Mouse (Mus musculus) forebrain, embryonic 11.5 days (tissue): Measurements from ENCODE around the gene Gm14393. TPM values are rescaled to one million over a fixed set of nuclear protein-coding genes. Genes with fewer than 3 reads are reported as not detected.
"Not testable (repeated sequence)": the region's sequence is repeated elsewhere in the genome, so short reads cannot be mapped to it uniquely, and the experiment has no call there.

Experiments
- ATAC-seq: fragments of 200-750 bp; cut with Nextera tagmentation; replicated peaks from 2 replicates; pipeline ENCODE4 v1.8.0; 2017; ENCODE audit warnings: moderate TSS enrichment; ENCODE audit not compliant: low FRiP score
- DNase-seq: peaks from one replicate; pipeline ENCODE4 v3.0.0-alpha.2; 2017; ENCODE audit warnings: low spot score
- H3K27ac ChIP-seq: fragments of 300-500 bp; sonication (generic); 2 replicates; pipeline ENCODE4 v1.5.1; 2014; ENCODE audit warnings: low read depth, low read length
- H3K27me3 ChIP-seq: fragments of 300-500 bp; sonication (generic); 2 replicates; pipeline ENCODE4 v1.6.1; 2014; ENCODE audit warnings: mild to moderate bottlenecking, low read length, mixed read lengths; ENCODE audit not compliant: control insufficient read depth, insufficient read depth
- H3K36me3 ChIP-seq: fragments of 300-500 bp; sonication (generic); 2 replicates; pipeline ENCODE4 v1.6.1; 2014; ENCODE audit warnings: mild to moderate bottlenecking, low read length, moderate library complexity, mixed read lengths; ENCODE audit not compliant: control insufficient read depth, insufficient read depth
- H3K4me1 ChIP-seq: fragments of 300-500 bp; sonication (generic); replicated peaks from 2 replicates; pipeline ENCODE4 v1.6.1; 2014; ENCODE audit warnings: low read length, mixed read lengths; ENCODE audit not compliant: control insufficient read depth, insufficient read depth
- H3K4me2 ChIP-seq: fragments of 300-500 bp; sonication (generic); 2 replicates; pipeline ENCODE4 v1.6.1; 2014; ENCODE audit warnings: low read depth, mild to moderate bottlenecking, low read length, moderate library complexity, mixed read lengths; ENCODE audit not compliant: severe bottlenecking
- H3K4me3 ChIP-seq: fragments of 300-500 bp; sonication (generic); 2 replicates; pipeline ENCODE4 v1.5.1; 2014; ENCODE audit warnings: low read depth, low read length
- H3K9ac ChIP-seq: fragments of 300-500 bp; sonication (generic); 2 replicates; pipeline ENCODE4 v1.6.1; 2014; ENCODE audit warnings: low read length
- H3K9me3 ChIP-seq: fragments of 300-500 bp; sonication (generic); 2 replicates; pipeline ENCODE4 v1.6.1; 2016; ENCODE audit warnings: low read length, mixed read lengths; ENCODE audit not compliant: control insufficient read depth
- WGBS: fragments of 180-500 bp; shearing (Covaris S2); extraction: QIAGEN DNeasy Blood & Tissue Kit; methylation state at CpG from one replicate; pipeline ENCODE4 v1.1.7; 2014; 5-methylcytosine and 5-hydroxymethylcytosine counted together
- polyA plus RNA-seq: library from polyadenylated mRNA; unstranded; fragments of >200 nt; fragmentation: Nextera tagmentation; extraction: Ambion mirVana; gene quantifications from 2 replicates; pipeline ENCODE4 v1.2.1, GENCODE M21; 2014

The Gm14393 gene
- 1.0 TPM in 2 replicates for polyA plus RNA-seq

DNA sequence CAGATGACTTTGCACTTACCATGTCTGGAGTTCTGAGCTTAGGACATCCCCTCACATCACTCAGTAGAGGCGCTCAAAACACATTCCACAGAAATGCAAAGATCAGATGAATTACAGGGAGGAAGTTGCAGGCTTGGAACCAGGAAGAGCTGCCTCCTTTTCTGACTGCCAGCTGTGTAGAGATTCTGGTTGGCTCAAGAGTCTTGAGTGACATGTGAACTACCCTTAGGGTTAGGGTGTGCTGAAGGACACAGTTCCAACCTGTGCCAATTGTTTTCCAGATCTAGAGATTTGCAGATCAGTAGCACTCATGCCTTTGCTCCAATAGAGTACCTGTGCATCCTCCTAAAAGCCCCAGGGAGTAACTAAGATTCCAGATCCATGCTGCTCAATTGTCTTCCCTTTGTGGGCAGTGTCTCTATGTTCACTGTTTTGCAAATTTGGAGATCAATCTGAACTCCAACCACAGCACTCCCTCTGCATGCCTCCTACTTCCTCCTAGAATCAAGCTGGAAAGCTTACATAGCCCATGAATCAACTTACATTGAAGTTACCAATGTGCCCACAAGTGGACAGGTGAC is at the start of gene Gm14393:
Gene Gm14393 (minus strand): TSS at position 101 of the 581 bp plus-strand sequence.
- not testable (repeated sequence) for H3K4me1 ChIP-seq, H3K27me3 ChIP-seq, DNase-seq, ATAC-seq, H3K9ac ChIP-seq, H3K4me3 ChIP-seq, H3K27ac ChIP-seq, H3K9me3 ChIP-seq, H3K4me2 ChIP-seq, H3K36me3 ChIP-seq
- 81% methylated on average over 1 of the region's 1 CpGs for WGBS

DNA sequence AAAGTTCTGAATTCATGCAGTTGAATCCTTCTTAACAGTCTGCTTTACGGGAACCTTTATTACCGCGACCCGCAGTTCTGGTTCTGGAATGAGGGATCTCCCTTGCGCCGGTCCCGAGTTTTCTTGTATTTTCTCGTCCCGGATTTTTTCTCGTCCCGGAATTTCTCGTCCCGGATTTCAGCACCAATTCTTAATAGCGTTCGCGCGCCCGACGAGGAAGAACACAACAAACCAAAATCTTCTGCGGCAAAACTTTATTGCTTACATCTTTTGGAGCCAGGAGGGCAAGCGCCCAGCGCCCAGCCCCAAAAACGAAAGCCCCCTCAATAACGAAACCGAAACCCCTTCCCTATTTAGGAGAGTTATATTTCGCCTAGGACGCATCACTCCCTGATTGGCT is 23.3 kb downstream of the Gm14393 start:
- 94% methylated on average over 21 of the region's 27 CpGs for WGBS
- DNase-seq, H3K36me3 ChIP-seq, H3K4me1 ChIP-seq, H3K27me3 ChIP-seq, H3K4me3 ChIP-seq, H3K4me2 ChIP-seq, H3K9ac ChIP-seq, H3K9me3 ChIP-seq, ATAC-seq, H3K27ac ChIP-seq: not testable (repeated sequence)

Other genes starting within 250 kb of the Gm14393 start
- not detected in 2 replicates for gene Gm14444, start 57.5 kb downstream of the Gm14393 start, polyA plus RNA-seq
- 7.2 and 9.2 TPM in 2 replicates for gene Gm14399, start 74.2 kb upstream of the Gm14393 start, polyA plus RNA-seq
- gene Gm14443, start 108.1 kb upstream of the Gm14393 start, polyA plus RNA-seq = 0.97 and 1.3 TPM in 2 replicates
- gene Gm14391, start 139.1 kb upstream of the Gm14393 start, polyA plus RNA-seq = 4.0 and 9.1 TPM in 2 replicates
- gene Gm14440, start 207.3 kb upstream of the Gm14393 start, polyA plus RNA-seq = 1.6 and 7.9 TPM in 2 replicates